Mouse (Mus musculus) intestine, embryonic 15.5 days (tissue): ENCODE measurements at regions not wholly inside any gene's neighbourhood (a gene's known extent, or its start where the extent isn't known, plus 50 kb on each side); places are given as distances from the start of the nearest gene placed in this dataset.

Experiments
- ATAC-seq: fragments of 200-750 bp; cut with Nextera tagmentation; 2 replicates; pipeline ENCODE4 v1.8.0; 2017; ENCODE audit warnings: moderate TSS enrichment, moderate library complexity
- H3K27ac ChIP-seq: fragments of 300-500 bp; sonication (generic); 2 replicates; pipeline ENCODE4 v1.5.1; 2015; ENCODE audit warnings: mild to moderate bottlenecking, inconsistent platforms
- H3K27me3 ChIP-seq: fragments of 300-500 bp; sonication (generic); replicated peaks from 2 replicates; pipeline ENCODE4 v1.6.1; 2015; ENCODE audit warnings: inconsistent platforms
- H3K36me3 ChIP-seq: fragments of 300-500 bp; sonication (generic); 2 replicates; pipeline ENCODE4 v1.6.1; 2015; ENCODE audit warnings: inconsistent platforms
- H3K4me1 ChIP-seq: fragments of 300-500 bp; sonication (generic); replicated peaks from 2 replicates; pipeline ENCODE4 v1.6.1; 2015; ENCODE audit warnings: inconsistent platforms
- H3K4me2 ChIP-seq: fragments of 300-500 bp; sonication (generic); replicated peaks from 2 replicates; pipeline ENCODE4 v1.6.1; 2015; ENCODE audit warnings: mild to moderate bottlenecking, inconsistent platforms
- H3K4me3 ChIP-seq: fragments of 300-500 bp; sonication (generic); replicated peaks from 2 replicates; pipeline ENCODE4 v1.5.1; 2015; ENCODE audit warnings: inconsistent platforms
- H3K9ac ChIP-seq: fragments of 300-500 bp; sonication (generic); 2 replicates; pipeline ENCODE4 v1.6.1; 2015; ENCODE audit warnings: inconsistent platforms
- H3K9me3 ChIP-seq: fragments of 300-500 bp; sonication (generic); 2 replicates; pipeline ENCODE4 v1.6.1; 2016; ENCODE audit warnings: inconsistent platforms
- WGBS: fragments of 180-500 bp; shearing (Covaris S2); methylation state at CpG from one replicate; pipeline ENCODE4 v1.1.7; 2015; 5-methylcytosine and 5-hydroxymethylcytosine counted together

DNA sequence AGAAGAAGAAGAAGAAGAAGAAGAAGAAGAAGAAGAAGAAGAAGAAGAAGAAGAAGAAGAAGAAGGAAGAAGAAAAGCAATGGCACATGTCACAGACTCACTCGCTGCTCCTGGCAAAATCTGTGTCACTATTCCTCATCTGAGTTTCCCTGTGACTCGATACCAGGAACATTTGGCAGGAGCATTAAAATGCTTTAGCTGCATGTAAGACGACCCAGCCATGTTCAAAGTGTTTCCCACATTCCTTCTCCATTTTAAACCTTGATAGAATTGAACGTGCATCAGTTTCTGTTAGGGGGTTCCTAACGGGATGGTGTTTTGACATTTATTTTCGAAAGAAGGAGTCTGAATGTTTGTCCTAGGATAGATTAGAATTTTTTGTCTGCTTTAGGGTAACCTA, 51.2 kb upstream of the Pja2 start:
- no peaks in the 10 kb centered on the region for H3K27me3 ChIP-seq
- no peak overlapping the region for H3K27ac ChIP-seq
- no peaks in the 10 kb centered on the region for H3K36me3 ChIP-seq
- WGBS: 86% methylated on average over 6 of the region's 6 CpGs
- H3K4me1 ChIP-seq: no peaks in the 10 kb centered on the region
- H3K4me2 ChIP-seq: no peak overlapping the region
- no peaks in the 10 kb centered on the region for H3K9me3 ChIP-seq
- H3K4me3 ChIP-seq: no peak overlapping the region
- no peak for ATAC-seq
- no peak overlapping the region for H3K9ac ChIP-seq

DNA sequence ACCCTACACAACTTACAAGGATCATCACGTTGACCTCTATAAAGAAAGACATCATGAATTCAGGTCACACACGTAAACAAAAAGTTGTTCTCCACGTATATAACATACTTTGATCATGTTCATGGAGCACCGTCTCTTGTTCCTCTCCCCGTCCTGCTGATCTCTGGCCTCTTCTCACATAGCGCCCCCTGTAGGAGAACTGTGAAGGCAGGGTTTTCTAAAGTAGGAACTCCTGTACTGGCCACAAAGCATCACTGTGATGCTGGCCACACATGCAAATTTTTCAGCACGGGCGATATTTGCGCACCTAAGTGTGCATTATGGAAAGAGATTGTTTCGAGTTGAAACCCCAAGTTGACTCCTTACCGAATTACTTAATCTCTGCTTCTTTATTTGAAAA, 51.9 kb upstream of the Pja2 start:
- no peak for ATAC-seq
- 90% methylated on average over 11 of the region's 11 CpGs for WGBS
- H3K9me3 ChIP-seq: no peaks in the 10 kb centered on the region

DNA sequence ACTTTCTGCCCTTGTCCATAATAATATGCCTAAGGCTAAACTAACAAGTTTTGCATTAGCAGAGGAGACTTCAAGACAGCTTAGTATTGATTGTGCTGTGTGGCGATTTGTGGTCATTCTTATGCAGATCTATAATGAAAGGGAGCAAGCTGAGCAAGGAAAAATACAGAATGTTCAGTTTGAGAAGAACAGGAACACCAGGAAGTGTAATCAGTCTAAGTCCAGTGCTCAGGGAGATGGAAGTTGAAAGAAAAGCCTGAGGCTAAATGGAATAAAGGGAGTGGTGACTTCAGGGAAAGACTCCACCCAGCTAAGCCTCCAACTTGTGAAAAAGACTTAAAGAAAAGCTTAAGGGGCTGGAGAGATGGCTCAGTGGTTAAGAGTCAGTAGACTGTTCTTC, 58.6 kb upstream of the Pja2 start:
- 88% methylated on average over 1 of the region's 1 CpGs for WGBS

More for the DNA sequence above, 51.9 kb upstream of the Pja2 start:
- no peaks in the 10 kb centered on the region for H3K36me3 ChIP-seq
- no peaks in the 10 kb centered on the region for H3K27me3 ChIP-seq
- no peak overlapping the region for H3K27ac ChIP-seq
- H3K4me2 ChIP-seq: no peak overlapping the region
- H3K4me1 ChIP-seq: no peaks in the 10 kb centered on the region
- H3K4me3 ChIP-seq: no peak overlapping the region
- no peak overlapping the region for H3K9ac ChIP-seq

DNA sequence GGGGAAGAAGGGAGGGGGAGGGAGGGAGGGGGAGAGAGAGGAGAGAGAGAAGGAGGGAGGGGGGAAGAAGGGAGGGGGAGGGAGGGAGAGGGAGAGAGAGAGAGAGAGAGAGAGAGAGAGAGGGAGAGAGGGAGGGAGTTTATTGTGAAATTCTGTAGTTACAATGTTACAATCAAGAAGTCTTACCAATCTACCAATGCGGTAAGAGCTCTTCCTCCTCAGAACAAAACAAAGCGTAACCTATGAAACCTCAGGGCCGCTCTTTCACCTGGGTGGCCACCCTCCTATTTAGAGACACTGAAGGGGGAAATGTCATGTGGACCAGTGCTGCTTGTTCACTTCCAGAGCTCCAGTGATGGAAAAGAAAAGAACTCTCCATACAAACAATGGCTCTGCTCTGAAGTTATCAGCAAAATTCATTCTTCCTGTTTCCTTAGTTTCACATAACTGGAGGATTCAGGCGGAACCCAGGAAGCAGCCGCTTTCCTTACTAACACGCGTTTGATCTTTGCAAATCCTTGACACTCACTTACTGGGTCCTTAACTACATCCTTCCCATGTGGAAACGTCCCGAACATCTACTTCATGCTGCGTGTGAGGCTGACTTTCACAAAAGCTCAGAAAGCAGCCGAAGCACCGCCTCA, 65.7 kb upstream of the Pja2 start:
- Histone ChIP-seq H3K27me3 (no peaks in the 10 kb centered on the region), H3K27ac (no peak overlapping the region)

More for the DNA sequence above, 58.6 kb upstream of the Pja2 start:
- Histone ChIP-seq H3K4me1 (no peaks in the 10 kb centered on the region), H3K27me3 (no peaks in the 10 kb centered on the region), H3K27ac (no peak overlapping the region), H3K9ac (no peak overlapping the region), H3K9me3 (no peaks in the 10 kb centered on the region), H3K4me2 (no peak overlapping the region), H3K36me3 (no peaks in the 10 kb centered on the region), H3K4me3 (no peak overlapping the region)
- no peak for ATAC-seq

DNA sequence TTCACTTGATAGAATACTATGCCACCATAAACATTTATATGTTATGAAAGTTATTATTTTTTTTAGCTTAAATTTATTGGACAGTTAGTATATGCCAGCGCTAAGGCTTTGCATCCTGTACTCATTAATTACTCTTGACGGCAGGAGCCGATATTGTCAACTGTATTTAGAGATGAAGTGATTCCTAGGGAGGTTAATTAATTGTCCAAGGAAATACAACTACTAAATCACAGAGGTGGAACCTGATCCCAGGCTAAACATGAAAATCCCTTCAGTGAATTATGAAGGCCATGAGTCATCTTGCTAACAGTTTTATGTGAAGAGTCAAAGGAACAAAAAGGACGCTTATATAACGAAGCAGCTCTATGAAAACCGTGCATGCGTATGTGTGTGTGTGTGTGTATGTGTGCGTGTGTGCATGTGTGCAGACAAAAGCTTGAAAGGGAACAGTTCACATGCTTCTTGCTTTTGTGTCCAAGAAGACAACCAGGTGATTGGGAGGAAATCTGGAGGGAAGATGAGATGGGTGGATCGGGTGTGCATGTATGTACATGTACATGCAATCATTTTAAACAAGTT, 66.5 kb upstream of the Pja2 start:
- 51% methylated on average over 9 of the region's 9 CpGs for WGBS
- no peak for ATAC-seq
- H3K4me1 ChIP-seq: no peaks in the 10 kb centered on the region
- H3K27ac ChIP-seq: no peak overlapping the region
- H3K4me3 ChIP-seq: no peak overlapping the region
- H3K9ac ChIP-seq: no peak overlapping the region
- H3K4me2 ChIP-seq: no peak overlapping the region
- H3K36me3 ChIP-seq: no peaks in the 10 kb centered on the region
- no peaks in the 10 kb centered on the region for H3K27me3 ChIP-seq
- no peaks in the 10 kb centered on the region for H3K9me3 ChIP-seq

More for the DNA sequence above, 65.7 kb upstream of the Pja2 start:
- no peak for ATAC-seq
- Histone ChIP-seq H3K4me3 (peak overlapping the region; percentile 12; the same call in 1 of the 2 replicates), H3K4me2 (peak overlapping the region; percentile 43), H3K9me3 (no peaks in the 10 kb centered on the region), H3K4me1 (no peaks in the 10 kb centered on the region), H3K9ac (no peak overlapping the region), H3K36me3 (no peaks in the 10 kb centered on the region)
- 30% methylated on average over 12 of the region's 12 CpGs for WGBS

DNA sequence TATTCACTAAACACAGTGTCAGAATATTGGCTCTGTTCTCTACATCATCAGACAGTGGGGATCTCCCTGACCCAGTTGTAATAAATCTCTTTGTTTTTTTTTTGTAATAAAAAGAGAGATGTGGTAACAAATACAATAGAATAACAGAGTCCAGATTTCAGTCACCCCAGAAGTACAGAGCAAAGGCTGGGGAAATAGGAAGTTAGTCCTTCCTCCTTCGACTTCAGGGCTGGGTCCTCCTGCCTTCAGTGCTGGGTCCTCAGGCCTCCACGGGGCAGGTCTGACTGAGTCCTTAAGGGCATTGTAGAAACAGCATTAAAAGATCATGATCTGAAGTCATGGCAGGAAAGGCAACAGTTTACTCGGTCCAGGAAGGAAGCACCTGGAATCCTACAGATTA, 67.0 kb upstream of the Pja2 start:
- Histone ChIP-seq H3K9ac (no peak overlapping the region), H3K9me3 (no peaks in the 10 kb centered on the region), H3K36me3 (no peaks in the 10 kb centered on the region), H3K27me3 (no peaks in the 10 kb centered on the region), H3K4me1 (no peaks in the 10 kb centered on the region), H3K4me3 (no peak overlapping the region), H3K4me2 (no peak overlapping the region), H3K27ac (no peak overlapping the region)
- no peak for ATAC-seq
- 51% methylated on average over 3 of the region's 3 CpGs for WGBS

DNA sequence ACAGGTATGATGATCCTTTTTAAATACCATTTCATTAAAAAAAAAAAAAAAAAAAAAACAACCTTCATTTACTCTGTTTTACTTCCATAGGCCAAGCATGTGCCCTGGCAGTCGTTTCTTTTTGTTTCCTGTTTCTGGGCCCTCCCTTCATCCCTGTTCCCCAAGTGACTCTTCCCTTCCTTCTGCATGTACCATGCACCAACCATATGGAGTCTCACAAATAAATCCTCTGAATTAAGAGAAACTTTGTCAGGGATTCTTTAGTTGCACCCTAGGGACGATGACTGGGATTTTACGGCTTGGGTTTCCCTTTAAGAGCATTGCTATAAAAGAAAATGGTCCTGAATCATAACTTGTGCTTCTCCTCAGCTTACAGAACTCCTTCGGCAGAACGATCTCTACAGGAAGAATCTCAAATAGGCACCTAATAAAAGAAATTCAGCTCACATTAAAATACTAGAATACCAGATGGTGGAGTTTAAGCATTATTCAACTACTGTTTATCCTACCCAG, 75.1 kb upstream of the Pja2 start:
- WGBS: 59% methylated on average over 5 of the region's 5 CpGs
- Histone ChIP-seq H3K27me3 (no peaks in the 10 kb centered on the region), H3K27ac (no peak overlapping the region), H3K4me1 (no peaks in the 10 kb centered on the region), H3K36me3 (no peaks in the 10 kb centered on the region), H3K9ac (no peak overlapping the region), H3K9me3 (no peaks in the 10 kb centered on the region), H3K4me3 (no peak overlapping the region), H3K4me2 (no peak overlapping the region)
- ATAC-seq: no peak

DNA sequence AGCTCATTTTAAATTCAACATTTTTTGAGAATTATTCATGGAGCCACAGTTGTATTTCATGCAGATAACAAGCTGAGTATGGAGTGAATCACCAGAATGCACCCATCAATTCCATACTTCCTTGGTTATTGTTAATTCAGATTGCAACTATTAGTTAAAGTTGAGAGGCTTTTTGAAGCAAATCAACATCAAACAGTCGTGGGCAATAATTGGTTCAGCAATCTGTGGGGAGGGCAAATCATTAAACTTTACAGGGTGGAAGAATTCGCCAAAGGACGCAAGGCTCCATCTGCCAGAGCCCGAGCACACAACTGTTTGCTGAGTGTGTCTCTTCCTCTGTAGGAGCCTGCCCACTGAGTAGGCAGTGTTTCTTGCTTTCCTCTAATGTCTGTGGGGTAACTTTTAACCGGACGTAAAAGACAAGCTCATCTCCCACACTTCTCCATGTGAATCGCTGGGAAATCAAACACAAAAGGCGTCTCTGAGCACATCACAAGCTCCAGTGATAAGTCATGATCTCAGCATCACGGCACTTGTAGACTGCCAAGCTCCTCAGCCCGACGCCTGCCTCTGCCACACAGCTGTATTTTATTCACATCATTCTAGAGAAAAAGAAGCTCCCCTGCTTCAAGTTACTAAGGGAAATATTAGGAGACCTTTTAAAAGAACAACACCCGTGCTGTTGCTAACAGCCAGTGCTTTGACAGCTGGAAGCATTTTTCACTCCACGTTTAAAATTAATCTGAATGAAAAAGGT, 75.7 kb upstream of the Pja2 start:
- Histone ChIP-seq H3K9me3 (no peaks in the 10 kb centered on the region), H3K4me1 (no peaks in the 10 kb centered on the region), H3K4me3 (no peak overlapping the region), H3K27me3 (no peaks in the 10 kb centered on the region), H3K27ac (no peak overlapping the region), H3K4me2 (no peak overlapping the region), H3K9ac (no peak overlapping the region), H3K36me3 (no peaks in the 10 kb centered on the region)
- WGBS: 54% methylated on average over 13 of the region's 13 CpGs
- no peak for ATAC-seq

DNA sequence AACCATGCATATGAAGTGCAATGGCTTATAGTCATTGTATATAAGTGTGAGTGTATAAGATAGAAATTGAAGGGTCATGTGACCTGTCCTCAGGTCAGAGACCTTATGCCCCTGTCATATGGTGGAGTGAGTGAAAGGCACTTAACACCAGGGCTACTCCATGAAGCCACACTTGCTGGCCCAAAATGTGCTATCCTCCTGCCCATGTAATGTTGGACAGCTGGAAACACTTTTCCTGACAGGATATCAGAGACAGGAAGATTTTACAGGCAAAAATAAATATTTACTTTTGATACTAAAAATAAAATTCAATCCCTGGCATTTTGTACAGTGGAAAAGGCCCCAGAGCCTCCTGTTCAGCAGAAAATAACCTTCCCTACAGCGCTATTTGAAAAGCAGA, 94.1 kb upstream of the Pja2 start:
- 67% methylated on average over 1 of the region's 1 CpGs for WGBS

DNA sequence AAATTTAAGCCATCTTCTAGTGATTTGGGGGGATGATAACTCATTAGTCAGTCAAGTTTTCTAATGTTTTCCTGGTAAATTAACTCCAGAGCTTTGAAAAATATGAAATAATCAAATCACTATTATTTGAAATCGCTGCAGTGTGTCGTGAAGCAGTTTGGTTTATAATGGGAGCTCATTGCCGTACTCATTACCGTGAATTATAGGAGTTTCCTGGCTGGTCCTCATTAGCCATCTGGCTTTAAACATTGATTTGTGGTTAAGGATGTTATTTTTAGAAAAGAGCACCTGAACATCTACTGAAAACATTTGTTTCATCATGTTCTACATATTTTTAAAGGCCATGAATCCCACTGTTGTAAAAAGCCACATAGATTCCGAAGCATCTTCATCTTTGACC, 94.8 kb upstream of the Pja2 start:
- H3K4me2 ChIP-seq: no peak overlapping the region
- H3K9ac ChIP-seq: no peak overlapping the region
- H3K36me3 ChIP-seq: no peaks in the 10 kb centered on the region
- WGBS: 66% methylated on average over 5 of the region's 5 CpGs
- H3K27ac ChIP-seq: no peak overlapping the region
- no peaks in the 10 kb centered on the region for H3K9me3 ChIP-seq
- ATAC-seq: no peak
- no peaks in the 10 kb centered on the region for H3K4me1 ChIP-seq
- no peak overlapping the region for H3K4me3 ChIP-seq
- H3K27me3 ChIP-seq: no peaks in the 10 kb centered on the region

More for the DNA sequence above, 94.1 kb upstream of the Pja2 start:
- H3K4me1 ChIP-seq: no peaks in the 10 kb centered on the region
- ATAC-seq: no peak
- H3K27me3 ChIP-seq: no peaks in the 10 kb centered on the region
- H3K9me3 ChIP-seq: no peaks in the 10 kb centered on the region
- H3K4me3 ChIP-seq: no peak overlapping the region
- H3K9ac ChIP-seq: no peak overlapping the region
- no peaks in the 10 kb centered on the region for H3K36me3 ChIP-seq
- H3K4me2 ChIP-seq: no peak overlapping the region
- no peak overlapping the region for H3K27ac ChIP-seq

DNA sequence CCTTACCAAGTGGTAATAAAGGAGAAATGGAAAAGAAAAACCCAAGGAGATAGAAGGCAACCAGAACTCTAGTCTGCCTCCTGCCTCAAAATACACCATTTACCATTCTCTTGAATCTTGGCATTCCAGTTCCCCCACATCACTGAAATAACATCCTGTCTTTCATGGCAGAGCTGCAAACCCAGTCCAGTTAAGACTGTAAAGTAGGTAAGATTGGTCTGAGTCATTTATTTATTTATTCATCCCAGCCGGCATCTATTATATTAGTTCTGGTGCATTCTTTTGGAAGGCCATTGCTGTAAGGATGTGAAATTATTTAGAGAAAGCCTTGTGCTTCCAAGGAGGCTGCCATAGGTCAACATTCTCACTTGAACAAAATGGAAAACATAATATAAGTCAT, 107.9 kb upstream of the Pja2 start:
- H3K4me3 ChIP-seq: no peak overlapping the region
- H3K27ac ChIP-seq: no peak overlapping the region
- no peaks in the 10 kb centered on the region for H3K9me3 ChIP-seq
- WGBS: 71% methylated on average over 1 of the region's 1 CpGs
- H3K4me1 ChIP-seq: no peaks in the 10 kb centered on the region
- no peak for ATAC-seq
- no peaks in the 10 kb centered on the region for H3K36me3 ChIP-seq
- no peak overlapping the region for H3K9ac ChIP-seq
- H3K27me3 ChIP-seq: no peaks in the 10 kb centered on the region
- H3K4me2 ChIP-seq: no peak overlapping the region

DNA sequence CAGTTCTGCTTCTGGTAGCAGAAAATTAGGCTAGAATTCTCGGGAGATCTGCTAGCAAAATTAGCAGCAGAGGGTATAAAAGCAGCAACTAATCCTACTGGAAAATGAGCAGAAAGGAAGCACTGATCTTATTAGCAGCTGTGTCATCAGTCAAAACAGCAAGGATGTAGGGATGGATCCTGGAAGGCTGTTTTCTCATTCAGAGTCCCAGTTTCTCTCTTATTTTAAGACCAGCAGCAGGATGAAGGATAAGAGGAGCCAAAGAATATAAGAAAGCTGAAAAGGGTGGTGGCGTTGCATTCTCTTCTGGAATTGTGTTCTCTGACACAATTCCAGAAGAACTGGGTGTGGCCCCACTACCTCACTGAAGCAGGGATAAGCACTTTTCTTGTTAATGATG, 123.0 kb upstream of the Pja2 start:
- ATAC-seq: no peak
- Histone ChIP-seq H3K27me3 (no peaks in the 10 kb centered on the region), H3K27ac (no peak overlapping the region), H3K4me2 (no peak overlapping the region), H3K36me3 (no peaks in the 10 kb centered on the region), H3K4me3 (no peak overlapping the region), H3K9me3 (no peaks in the 10 kb centered on the region), H3K4me1 (no peaks in the 10 kb centered on the region), H3K9ac (no peak overlapping the region)
- 68% methylated on average over 2 of the region's 2 CpGs for WGBS
